Mouse (Mus musculus) common myeloid progenitor, adult 5-6 weeks (primary cell): ENCODE measurements around the gene Coq4. TPM values are rescaled to one million over a fixed set of nuclear protein-coding genes. Genes with fewer than 3 reads are reported as not detected.

Experiments
- ATAC-seq: replicated peaks from 2 replicates; pipeline ENCODE4 v1.8.0; 2016; ENCODE audit warnings: low read depth, mild to moderate bottlenecking, moderate TSS enrichment, inconsistent platforms; ENCODE audit not compliant: poor library complexity, severe bottlenecking
- total RNA-seq: library from RNA; stranded (forward); fragments of 200-1000, 187-1606 nt; gene quantifications from 2 replicates; pipeline ENCODE4 v1.2.3, GENCODE M21; 2017

Coq4 gene
- total RNA-seq, 1 experiment from 2014 or later = 7.4 TPM

DNA sequence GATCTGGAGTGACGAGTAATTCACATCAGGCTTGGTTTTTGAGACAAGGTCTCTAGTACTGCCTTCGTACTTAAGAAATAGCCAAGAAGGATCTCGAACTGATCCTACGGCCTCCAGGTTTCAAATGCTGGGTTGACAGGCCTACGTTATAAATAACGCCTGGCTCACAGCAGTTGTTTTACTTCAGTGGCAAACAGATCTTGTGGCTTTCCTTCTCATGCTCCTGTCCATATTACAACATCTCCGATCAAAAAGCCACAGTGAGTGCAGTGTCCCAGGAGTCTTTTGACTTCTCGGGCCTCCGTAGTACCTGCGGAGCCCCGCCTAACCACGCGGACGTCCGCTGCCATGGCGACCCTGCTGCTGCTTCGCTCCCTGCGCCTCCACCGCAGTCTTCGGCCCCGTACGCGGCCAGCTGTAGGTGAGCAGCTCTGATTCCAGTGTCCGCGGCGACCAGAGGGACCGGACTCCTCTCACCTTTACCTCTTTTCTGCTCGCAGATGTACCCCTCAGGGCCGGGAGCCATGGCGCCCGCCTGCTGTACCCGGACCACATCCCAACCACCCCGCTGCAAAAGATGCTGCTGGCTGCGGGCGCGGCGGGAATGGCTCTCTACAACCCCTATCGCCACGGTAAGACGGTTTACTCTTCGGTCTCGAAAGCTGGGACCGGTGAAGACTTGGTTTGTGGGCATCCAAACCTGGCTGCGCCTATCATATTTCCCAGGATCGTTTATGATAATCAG, 816 bp downstream of the Coq4 start, which contains the start of gene Trub2:
Gene Trub2, minus strand, starts transcription at position 566 of the 745 bp plus-strand sequence.
- peak; percentile 94 for ATAC-seq

GRCm38 (mm10) chr2:29792772-29793487, 5.6 kb downstream of the Coq4 start:
- no peak for ATAC-seq

DNA sequence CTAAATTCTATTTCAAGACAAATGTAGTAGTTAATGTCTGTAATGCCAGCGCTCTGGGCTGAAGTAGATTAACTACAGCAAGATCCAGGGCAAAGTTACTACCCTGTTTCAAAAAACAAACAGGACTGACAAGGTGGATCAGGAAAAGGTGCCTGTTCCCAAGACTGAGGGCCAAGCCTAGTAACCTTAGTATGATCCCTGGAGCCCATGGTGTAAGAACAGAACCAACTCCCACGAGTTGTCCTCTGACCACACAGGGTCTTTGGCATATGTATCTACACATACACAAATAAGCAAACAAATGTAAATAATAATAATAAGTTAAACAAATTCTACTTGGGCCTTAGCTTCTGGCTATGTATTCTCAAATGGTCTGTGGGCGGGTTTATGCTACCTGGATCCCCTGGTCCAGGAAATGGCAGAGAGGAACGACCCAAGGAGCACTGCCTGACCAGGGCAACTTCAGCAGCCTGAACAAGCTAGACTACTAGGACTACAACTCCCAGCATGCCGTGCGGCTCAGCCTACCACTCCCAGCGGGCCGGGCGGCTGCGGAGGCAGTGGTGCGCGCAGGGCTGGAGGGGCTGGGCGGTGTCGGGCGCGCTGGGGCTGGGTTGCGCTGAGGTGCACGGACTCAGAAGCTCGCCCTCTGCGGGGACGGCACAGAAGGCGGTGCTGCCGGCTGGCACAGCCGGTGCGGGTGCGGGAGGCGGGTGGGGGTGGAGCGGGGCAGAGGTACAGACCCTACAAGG, 15.0 kb downstream of the Coq4 start, which contains the start of gene Slc27a4:
Gene Slc27a4, plus strand, starts transcription at position 560 of the 752 bp plus-strand sequence.
- peak; percentile 98 for ATAC-seq

GRCm38 (mm10) chr2:29802827-29803201, 15.5 kb downstream of the Coq4 start:
- no peak for ATAC-seq

DNA sequence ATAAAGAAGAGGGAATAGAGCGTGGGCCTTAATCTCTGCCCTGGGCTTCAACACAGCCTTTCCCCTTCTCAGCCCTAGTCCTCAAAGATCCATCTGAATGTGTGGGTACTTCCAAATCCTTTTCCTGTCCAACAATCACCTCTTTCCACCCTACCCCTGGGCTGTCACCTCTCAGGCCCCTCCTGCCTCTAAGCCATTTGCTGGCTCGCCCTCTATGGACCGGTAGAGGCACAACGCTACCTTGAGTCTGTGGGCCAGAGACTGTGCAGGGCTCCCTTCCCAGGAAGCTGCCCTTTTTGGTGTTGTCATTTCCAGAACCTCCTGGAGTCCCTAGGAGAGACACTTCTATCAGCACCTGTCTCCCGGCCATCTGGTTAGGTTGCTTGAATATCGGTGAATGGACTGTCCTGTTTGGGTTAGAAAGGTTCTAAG, 16.1 kb downstream of the Coq4 start:
- ATAC-seq = peak; percentile 82

DNA sequence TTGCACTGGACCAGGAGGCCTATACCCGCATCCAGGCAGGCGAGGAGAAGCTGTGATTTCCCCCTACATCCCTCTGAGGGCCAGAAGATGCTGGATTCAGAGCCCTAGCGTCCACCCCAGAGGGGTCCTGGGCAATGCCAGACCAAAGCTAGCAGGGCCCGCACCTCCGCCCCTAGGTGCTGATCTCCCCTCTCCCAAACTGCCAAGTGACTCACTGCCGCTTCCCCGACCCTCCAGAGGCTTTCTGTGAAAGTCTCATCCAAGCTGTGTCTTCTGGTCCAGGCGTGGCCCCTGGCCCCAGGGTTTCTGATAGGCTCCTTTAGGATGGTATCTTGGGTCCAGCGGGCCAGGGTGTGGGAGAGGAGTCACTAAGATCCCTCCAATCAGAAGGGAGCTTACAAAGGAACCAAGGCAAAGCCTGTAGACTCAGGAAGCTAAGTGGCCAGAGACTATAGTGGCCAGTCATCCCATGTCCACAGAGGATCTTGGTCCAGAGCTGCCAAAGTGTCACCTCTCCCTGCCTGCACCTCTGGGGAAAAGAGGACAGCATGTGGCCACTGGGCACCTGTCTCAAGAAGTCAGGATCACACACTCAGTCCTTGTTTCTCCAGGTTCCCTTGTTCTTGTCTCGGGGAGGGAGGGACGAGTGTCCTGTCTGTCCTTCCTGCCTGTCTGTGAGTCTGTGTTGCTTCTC, 28.5 kb downstream of the Coq4 start:
- no peak for ATAC-seq

- peak; percentile 80 for ATAC-seq
Measured at GRCm38 (mm10) chr2:29817426-29818232, 30.3 kb downstream of the Coq4 start.

DNA sequence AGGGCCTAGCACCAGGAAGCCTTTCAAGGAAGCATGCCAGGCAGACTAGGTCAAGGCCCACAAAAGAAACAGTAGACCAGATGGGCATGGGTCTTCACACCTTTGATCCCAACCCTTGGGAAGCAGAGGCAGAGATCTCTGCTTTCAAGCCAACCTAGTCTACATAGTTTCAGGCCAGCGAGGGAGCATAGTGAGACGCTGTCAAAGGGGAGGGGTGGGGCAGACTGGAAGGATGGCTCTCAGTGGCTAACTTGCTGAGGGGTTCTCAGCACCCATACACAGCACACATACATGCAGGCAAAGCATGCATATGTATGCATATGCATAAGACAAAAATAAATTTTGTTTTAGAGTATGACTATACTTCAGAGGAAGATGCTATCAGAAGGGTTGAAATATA, 32.1 kb downstream of the Coq4 start:
- ATAC-seq = no peak

DNA sequence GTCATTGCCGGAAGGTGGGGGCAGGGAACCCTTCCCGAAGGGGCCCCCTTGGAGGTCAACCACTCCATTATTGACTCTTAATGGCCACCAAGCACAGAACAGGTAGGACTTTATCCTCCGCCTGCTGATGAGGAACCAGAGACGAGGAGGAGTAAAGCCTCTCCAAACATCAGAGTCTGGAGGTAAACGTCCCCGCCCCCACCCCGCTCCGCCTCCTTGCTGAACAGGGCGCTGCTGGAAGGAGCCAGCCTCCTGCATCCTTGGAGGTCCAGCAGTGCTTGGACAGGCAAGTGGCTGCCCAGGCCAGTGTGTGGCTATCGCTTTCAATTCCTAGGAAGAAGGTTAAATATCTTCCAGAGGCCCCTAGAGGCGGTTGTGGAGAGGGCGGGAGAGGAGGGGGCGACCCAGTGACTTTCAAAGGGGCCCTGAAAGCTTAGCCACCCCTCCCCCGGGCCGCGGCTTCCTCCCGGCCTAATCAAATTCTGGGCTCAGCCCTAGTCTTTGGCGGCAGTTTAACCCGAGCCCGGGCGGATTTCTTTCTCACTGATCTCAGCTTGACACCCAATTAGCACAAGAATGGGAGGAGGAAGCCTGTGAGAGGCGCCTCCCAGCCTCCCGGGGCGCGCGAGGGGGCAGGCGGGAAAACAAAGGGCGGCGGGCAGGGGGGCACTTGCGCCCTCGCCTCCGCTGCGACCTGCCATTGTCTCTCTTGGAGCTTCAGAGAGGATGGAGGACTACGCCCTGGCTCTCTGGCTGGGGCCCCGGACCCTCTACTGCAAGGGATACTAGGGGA, 32.9 kb downstream of the Coq4 start, which contains the start of gene Urm1:
Gene Urm1, plus strand, starts transcription at position 51 of the 793 bp plus-strand sequence.
- ATAC-seq = peak; percentile 71

DNA sequence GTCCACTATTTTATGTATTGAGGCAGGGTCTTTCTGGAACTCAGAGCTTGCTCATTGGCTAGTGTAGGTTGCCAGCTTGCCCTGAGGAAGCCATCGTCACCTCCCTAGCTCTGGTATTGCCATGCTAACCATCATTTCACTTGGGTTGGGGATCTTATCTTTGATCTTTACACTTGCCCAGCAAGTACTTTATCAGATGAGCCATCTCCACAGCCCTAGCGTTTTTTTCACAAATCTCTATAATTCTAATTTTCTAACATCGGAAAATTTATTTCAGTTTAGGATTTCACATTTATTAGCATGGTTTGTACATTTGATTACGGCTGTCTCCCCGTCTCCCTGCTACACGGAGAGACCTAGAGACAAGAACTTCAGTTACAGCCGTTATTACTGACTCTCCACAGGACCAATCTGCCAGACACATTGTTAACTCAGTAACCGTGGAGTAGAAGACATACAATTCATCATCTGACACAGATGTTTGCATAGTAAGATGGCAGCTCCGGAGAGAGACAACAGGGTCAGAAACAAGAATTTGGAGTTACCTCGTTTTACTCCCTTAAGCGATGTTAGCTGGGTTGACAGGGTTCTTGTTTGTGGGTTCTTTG, 39.1 kb downstream of the Coq4 start:
- ATAC-seq = peak; percentile 12; the same call in 1 of the 2 replicates

DNA sequence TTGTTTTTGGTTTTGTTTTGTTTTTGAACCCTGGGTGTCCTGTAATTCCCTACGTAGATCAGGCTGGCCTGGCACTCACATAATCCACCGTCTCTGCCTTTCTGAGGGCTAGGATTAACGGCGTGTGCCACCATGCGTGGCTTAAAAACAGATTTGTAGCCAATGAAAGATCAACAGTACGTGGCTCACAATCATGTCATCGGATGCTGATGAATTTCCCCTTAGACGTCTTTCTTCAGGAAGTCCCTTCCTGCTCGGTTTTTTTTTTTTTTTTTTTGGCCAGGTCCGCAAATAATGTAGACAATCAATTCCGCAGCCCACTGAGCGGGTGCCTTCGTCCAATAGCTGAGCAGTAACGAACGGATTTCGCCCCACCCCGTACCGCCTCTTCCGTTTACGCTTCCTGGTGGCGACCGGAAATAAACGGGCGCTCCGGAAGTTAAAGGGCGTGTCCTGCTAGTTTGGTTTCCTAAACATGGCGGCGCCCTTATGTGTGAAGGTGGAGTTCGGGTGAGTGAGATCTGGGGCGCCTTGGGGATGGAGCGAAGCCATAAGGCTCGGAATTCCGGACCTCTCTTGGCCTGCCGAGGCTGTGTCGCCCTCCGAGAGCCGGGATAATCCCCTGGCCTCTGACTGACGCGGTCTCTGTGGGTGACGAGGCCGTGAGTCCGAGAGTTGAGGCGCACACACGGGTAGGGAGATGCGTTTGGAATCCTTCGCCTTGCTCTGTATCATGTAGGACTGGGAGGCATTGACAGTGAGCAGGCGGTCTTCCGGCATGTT, 39.8 kb downstream of the Coq4 start:
- peak; percentile 98 for ATAC-seq

GRCm38 (mm10) chr2:29827709-29828024, 40.4 kb downstream of the Coq4 start:
- 0 out of 2 replicates have a peak, but pooled peaks have one; percentile 3 for ATAC-seq

GRCm38 (mm10) chr2:29831106-29831505, 43.8 kb downstream of the Coq4 start:
- no peak for ATAC-seq

GRCm38 (mm10) chr2:29833796-29834195, 46.5 kb downstream of the Coq4 start:
- ATAC-seq = no peak

DNA sequence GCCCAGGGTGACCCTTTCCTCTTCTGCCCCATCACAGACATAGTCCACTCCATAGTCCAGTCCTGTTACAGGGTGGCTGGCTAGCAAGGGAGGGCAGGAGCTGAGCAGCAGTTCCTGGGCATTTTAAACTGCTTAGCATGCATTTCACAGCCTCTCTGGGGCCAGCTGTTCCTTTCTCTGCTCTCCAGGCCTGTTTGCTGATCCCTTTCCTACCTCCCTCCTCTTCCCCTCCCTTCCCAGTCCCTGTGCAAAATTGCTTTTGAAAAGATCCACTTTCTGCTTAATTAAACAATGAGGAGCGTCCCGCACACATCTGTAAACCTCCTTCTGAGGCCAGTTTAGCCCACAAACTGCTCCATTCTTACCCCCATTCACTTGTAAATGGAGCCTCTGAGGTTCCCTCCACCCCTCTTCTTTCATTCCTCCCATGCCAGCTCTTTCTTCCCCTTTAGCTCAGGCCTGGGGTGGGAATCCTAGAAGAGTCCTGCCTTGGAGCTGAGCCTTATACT, 48.2 kb downstream of the Coq4 start:
- no peak for ATAC-seq

DNA sequence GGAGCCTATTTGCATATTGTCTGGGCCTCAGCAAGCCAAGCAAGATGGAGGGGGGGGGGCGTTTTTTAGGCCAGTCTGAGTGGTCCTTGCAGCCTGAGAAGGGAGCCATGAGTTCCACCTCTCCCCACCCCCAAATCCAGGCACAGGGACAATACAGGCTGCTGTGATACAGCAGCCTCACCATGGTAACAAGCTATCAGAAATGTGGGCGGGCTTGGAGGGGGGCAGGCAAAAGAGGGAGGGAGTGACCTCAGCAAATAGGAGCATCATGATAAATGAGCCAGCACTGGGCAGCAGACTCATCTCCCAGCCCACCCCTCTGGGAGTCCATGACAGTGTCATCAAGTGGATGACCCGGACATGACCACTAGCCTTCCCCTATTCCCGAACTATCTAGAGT, 52.2 kb downstream of the Coq4 start:
- ATAC-seq = no peak
